Mouse (Mus musculus) midbrain, embryonic 13.5 days (tissue): ENCODE measurements around the gene 4933434E20Rik. TPM values are rescaled to one million over a fixed set of nuclear protein-coding genes. Genes with fewer than 3 reads are reported as not detected.

ENCODE experiments used
- ATAC-seq: fragments of 200-750 bp; cut with Nextera tagmentation; 2 replicates; pipeline ENCODE4 v1.8.0; 2017; ENCODE audit warnings: mild to moderate bottlenecking, moderate TSS enrichment, moderate library complexity
- H3K27ac ChIP-seq: fragments of 300-500 bp; sonication (generic); 2 replicates; pipeline ENCODE4 v1.5.1; 2015; ENCODE audit warnings: inconsistent platforms, mild to moderate bottlenecking, moderate library complexity
- H3K27me3 ChIP-seq: fragments of 300-500 bp; sonication (generic); 2 replicates; pipeline ENCODE4 v1.6.1; 2015; ENCODE audit warnings: mild to moderate bottlenecking, inconsistent platforms
- H3K36me3 ChIP-seq: fragments of 300-500 bp; sonication (generic); 2 replicates; pipeline ENCODE4 v1.6.1; 2015; ENCODE audit warnings: mild to moderate bottlenecking, inconsistent platforms
- H3K4me1 ChIP-seq: fragments of 300-500 bp; sonication (generic); replicated peaks from 2 replicates; pipeline ENCODE4 v1.6.1; 2015; ENCODE audit warnings: inconsistent platforms
- H3K4me2 ChIP-seq: fragments of 300-500 bp; sonication (generic); replicated peaks from 2 replicates; pipeline ENCODE4 v1.6.1; 2015; ENCODE audit warnings: moderate library complexity, mild to moderate bottlenecking, inconsistent platforms
- H3K4me3 ChIP-seq: fragments of 300-500 bp; sonication (generic); replicated peaks from 2 replicates; pipeline ENCODE4 v1.5.1; 2015; ENCODE audit warnings: mild to moderate bottlenecking, inconsistent platforms
- H3K9ac ChIP-seq: fragments of 300-500 bp; sonication (generic); replicated peaks from 2 replicates; pipeline ENCODE4 v1.6.1; 2015; ENCODE audit warnings: mild to moderate bottlenecking, inconsistent platforms
- H3K9me3 ChIP-seq: fragments of 300-500 bp; sonication (generic); 2 replicates; pipeline ENCODE4 v1.6.1; 2016; ENCODE audit warnings: mild to moderate bottlenecking, inconsistent platforms
- WGBS: fragments of 180-500 bp; shearing (Covaris S2); methylation state at CpG from one replicate; pipeline ENCODE4 v1.1.7; 2015; 5-methylcytosine and 5-hydroxymethylcytosine counted together
- microRNA counts: library from miRNA; unstranded; fragments of <30 nt; microRNA quantifications from one replicate; lab custom pipeline; 2016
- microRNA-seq: library from miRNA; unstranded; fragments of <30 nt; microRNA quantifications from one replicate; pipeline ENCODE4, GENCODE M21; 2016
- polyA plus RNA-seq: library from polyadenylated mRNA; unstranded; fragments of >200 nt; fragmentation: Nextera tagmentation; extraction: Ambion mirVana; gene quantifications from 2 replicates; pipeline ENCODE4 v1.2.1, GENCODE M21; 2015

Gene 4933434E20Rik
- polyA plus RNA-seq, 1 experiment from 2014 or later, result 241 TPM

DNA sequence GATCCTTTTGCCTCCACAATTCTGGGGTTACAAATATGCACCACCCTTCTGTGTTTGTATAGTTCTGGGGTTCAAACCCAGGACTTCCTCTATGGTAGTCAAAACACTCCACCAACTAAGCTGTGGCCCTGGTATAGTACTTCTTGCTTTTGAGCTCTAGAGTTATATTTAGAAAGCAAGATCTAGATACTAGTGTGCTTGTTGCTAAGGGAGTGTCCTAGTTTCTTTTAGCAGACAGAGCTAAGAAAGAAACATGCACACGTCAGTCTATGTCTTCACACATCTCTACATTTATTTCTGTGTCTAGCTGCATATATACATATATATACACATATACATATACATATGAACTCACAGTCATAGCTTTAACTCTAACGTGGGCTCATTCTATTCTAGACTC, 60.3 kb downstream of the 4933434E20Rik start:
- 89% methylated on average over 2 of the region's 2 CpGs for WGBS
- no peak overlapping the region for H3K4me3 ChIP-seq
- ATAC-seq, result no peak
- H3K4me2 ChIP-seq, result no peak overlapping the region
- no peaks in the 10 kb centered on the region for H3K36me3 ChIP-seq
- no peak overlapping the region for H3K9ac ChIP-seq
- no peaks in the 10 kb centered on the region for H3K9me3 ChIP-seq
- H3K27ac ChIP-seq, result no peak overlapping the region
- H3K27me3 ChIP-seq, result no peaks in the 10 kb centered on the region
- H3K4me1 ChIP-seq, result no peaks in the 10 kb centered on the region

DNA sequence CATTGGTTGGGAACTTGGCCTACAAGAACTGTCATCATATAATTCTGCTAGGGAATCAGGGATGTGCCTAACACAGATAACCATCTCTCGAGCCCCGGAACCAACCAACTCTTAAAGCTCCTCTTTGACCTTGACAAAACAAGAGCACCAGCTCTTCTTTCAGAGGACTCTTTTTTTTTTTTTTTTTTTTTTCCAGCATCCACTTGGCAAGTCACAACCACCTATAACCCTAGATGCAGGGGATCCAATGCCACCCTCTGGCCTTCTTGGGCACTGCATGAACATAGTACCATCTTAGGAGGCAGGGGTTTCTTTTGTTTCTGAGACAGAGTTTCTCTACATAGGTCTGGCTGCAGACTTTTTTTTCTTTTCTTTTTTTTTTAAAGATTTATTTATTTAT, 62.9 kb downstream of the 4933434E20Rik start:
- no peak for ATAC-seq
- no peaks in the 10 kb centered on the region for H3K36me3 ChIP-seq
- WGBS, result 97% methylated on average over 2 of the region's 2 CpGs
- H3K27me3 ChIP-seq, result no peaks in the 10 kb centered on the region
- no peaks in the 10 kb centered on the region for H3K4me1 ChIP-seq
- H3K9ac ChIP-seq, result no peak overlapping the region
- no peak overlapping the region for H3K4me2 ChIP-seq
- H3K4me3 ChIP-seq, result no peak overlapping the region
- H3K27ac ChIP-seq, result no peak overlapping the region
- H3K9me3 ChIP-seq, result no peaks in the 10 kb centered on the region

DNA sequence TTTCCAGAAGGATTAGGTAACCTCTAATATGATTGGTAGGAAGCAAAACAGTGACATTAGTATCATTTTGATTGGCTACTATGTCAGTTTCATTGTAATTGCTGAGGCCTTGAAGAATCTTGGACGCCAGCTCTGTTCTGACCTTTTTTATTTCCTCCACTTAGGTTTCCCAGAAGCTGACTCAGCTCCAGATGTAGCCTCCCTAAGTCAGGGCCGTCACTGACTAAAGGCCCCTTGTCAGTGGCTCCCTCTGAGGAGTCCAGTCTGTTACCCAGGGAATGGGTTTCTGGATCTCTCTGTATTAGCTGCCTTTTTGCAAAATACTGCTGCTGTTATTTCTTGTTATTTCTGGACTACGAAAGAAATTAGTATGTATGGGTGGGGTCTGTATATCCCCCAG, 64.1 kb downstream of the 4933434E20Rik start:
- Histone ChIP-seq H3K4me2 (no peak overlapping the region), H3K27me3 (no peaks in the 10 kb centered on the region), H3K36me3 (no peaks in the 10 kb centered on the region), H3K4me1 (no peaks in the 10 kb centered on the region), H3K9ac (no peak overlapping the region), H3K9me3 (no peaks in the 10 kb centered on the region), H3K4me3 (no peak overlapping the region), H3K27ac (no peak overlapping the region)
- no peak for ATAC-seq
- 84% methylated on average over 3 of the region's 3 CpGs for WGBS

MicroRNAs within 50 kb of the gene (microRNA counts, 519-probe panel; counts per million panel counts)
- 4,741 counts per million, percentile 84 among the panel's probes with 10 or more counts for microRNA mmu-miR-190b (lab: Ali Mortazavi, UCI)

Small RNA genes lying within 50 kb of the gene (microRNA-seq; reads per million reads assigned to microRNA genes)
- gene Mir190b (30.1 reads per million, percentile 40 among the genes with 10 or more reads in this experiment), gene Mir7669 (0.62 reads per million)

Other genes with a start within 250 kb of the 4933434E20Rik start
- gene She, start 220.3 kb upstream of the 4933434E20Rik start, polyA plus RNA-seq, result 1.1 and 1.6 TPM in 2 replicates
- 0.44 and 0.46 TPM in 2 replicates for gene Il6ra, start 138.4 kb upstream of the 4933434E20Rik start, polyA plus RNA-seq
- gene Atp8b2, start 88.1 kb upstream of the 4933434E20Rik start, polyA plus RNA-seq, result 11.7 and 12.6 TPM in 2 replicates
- 139 and 148 TPM in 2 replicates for gene Hax1, start 52.9 kb upstream of the 4933434E20Rik start, polyA plus RNA-seq
- 169 and 170 TPM in 2 replicates for gene Ubap2l, start 992 bp downstream of the 4933434E20Rik start, polyA plus RNA-seq
- gene Tpm3, start 21.0 kb downstream of the 4933434E20Rik start, polyA plus RNA-seq, result 396 and 421 TPM in 2 replicates
- 0.34 and 0.45 TPM in 2 replicates for gene Nup210l, start 52.5 kb downstream of the 4933434E20Rik start, polyA plus RNA-seq
- gene Rps27, start 162.0 kb downstream of the 4933434E20Rik start, polyA plus RNA-seq, result 1,033 and 1,129 TPM in 2 replicates
- 19.9 and 25.6 TPM in 2 replicates for gene Rab13, start 162.1 kb downstream of the 4933434E20Rik start, polyA plus RNA-seq
- gene Jtb, start 180.0 kb downstream of the 4933434E20Rik start, polyA plus RNA-seq, result 90.2 and 97.6 TPM in 2 replicates
- 3.3 and 3.4 TPM in 2 replicates for gene Creb3l4, start 191.9 kb downstream of the 4933434E20Rik start, polyA plus RNA-seq
- gene Slc39a1, start 196.5 kb downstream of the 4933434E20Rik start, polyA plus RNA-seq, result 57.0 and 60.9 TPM in 2 replicates
- 16.9 and 21.4 TPM in 2 replicates for gene Crtc2, start 202.5 kb downstream of the 4933434E20Rik start, polyA plus RNA-seq
- 5.9 and 6.6 TPM in 2 replicates for gene Dennd4b, start 213.5 kb downstream of the 4933434E20Rik start, polyA plus RNA-seq
- gene Gatad2b, start 241.5 kb downstream of the 4933434E20Rik start, polyA plus RNA-seq, result 15.1 and 16.0 TPM in 2 replicates